15 mouse cellular contexts compared by ENCODE assay signal in genomic region chr8:85780091-85780490, GRCm38 (mm10).
A peak's percentile ranks its signal among the peaks of the same experiment; 100 is the strongest.
DNase-seq lines count a peak whose midpoint lies in the region; ATAC-seq and TF ChIP-seq lines count a peak whose summit lies in the region.
"Had no signal": no experiment of that assay in that cellular context is flagged by ENCODE, and none has a peak within 500 bp of the region (broad histone marks: within the 10 kb centered on the region; RNA-seq: fewer than 3 reads in every experiment).

No protein-coding gene starts in this region.

- H3K27me3 ChIP-seq in hindbrain, embryonic 11.5 days (ENCODE audit: control insufficient read depth, insufficient read depth, low read length), result no peaks in the 10 kb centered on the region
- H3K27me3 ChIP-seq in hindbrain, embryonic 13.5 days, result no peaks in the 10 kb centered on the region
- H3K27me3 ChIP-seq in cerebellum, adult 2 months (ENCODE audit: control insufficient read depth, insufficient read depth, low read length), result no peaks in the 10 kb centered on the region
- H3K27me3 ChIP-seq: embryonic facial prominence, embryonic 15.5 days; forebrain, embryonic 13.5 days; heart, embryonic 15.5 days; limb, embryonic 15.5 days had no signal

- no peak overlapping the region for H3K27ac ChIP-seq in hindbrain, embryonic 11.5 days (ENCODE audit: low read depth, low read length)
- no peak overlapping the region for H3K27ac ChIP-seq in hindbrain, embryonic 13.5 days
- no peak overlapping the region for H3K27ac ChIP-seq in cerebellum, adult 2 months (ENCODE audit: insufficient read depth, low read length)
- H3K27ac ChIP-seq: embryonic facial prominence, embryonic 15.5 days; forebrain, embryonic 13.5 days; heart, embryonic 15.5 days; limb, embryonic 15.5 days had no signal

- TF ChIP-seq POLR2A in cerebellum, adult 2 months (IDR thresholded peaks at IDR 0.05; ENCODE audit: borderline replicate concordance, insufficient read depth, low read length), result no peak

- no peak overlapping the region for H3K9ac ChIP-seq in hindbrain, embryonic 11.5 days (ENCODE audit: low read depth, low read length)
- no peak overlapping the region for H3K9ac ChIP-seq in hindbrain, embryonic 13.5 days
- H3K9ac ChIP-seq: embryonic facial prominence, embryonic 15.5 days; forebrain, embryonic 13.5 days; heart, embryonic 15.5 days; limb, embryonic 15.5 days had no signal

- peak; percentile 4 for DNase-seq in hindbrain, embryonic 11.5 days (ENCODE audit: low spot score)
- peak; percentile 34 to 66 for DNase-seq in cerebellum, adult 2 months
- DNase-seq in cerebellum, postnatal 25 days, result peak; percentile 43 to 76
- DNase-seq in retina, embryonic 14.5 days (ENCODE audit: low spot score), result peak; percentile 90
- DNase-seq: heart, adult 11 months; kidney, adult 9 months; lung, postnatal 10 days; right cerebral cortex, postnatal 4 days had no signal

- H3K4me3 ChIP-seq in hindbrain, embryonic 11.5 days (ENCODE audit: low read depth, low read length), result no peak overlapping the region
- H3K4me3 ChIP-seq in hindbrain, embryonic 13.5 days, result no peak overlapping the region
- H3K4me3 ChIP-seq in cerebellum, adult 2 months (replicated peaks; ENCODE audit: insufficient read depth, low read depth, low read length), result no peak overlapping the region
- H3K4me3 ChIP-seq: embryonic facial prominence, embryonic 15.5 days; forebrain, embryonic 13.5 days; heart, embryonic 15.5 days; limb, embryonic 15.5 days had no signal

- 87% methylated on average over 3 of the region's 3 CpGs for WGBS in hindbrain, embryonic 11.5 days
- 74% methylated on average over 3 of the region's 3 CpGs for WGBS in hindbrain, embryonic 13.5 days
- WGBS in cerebellum, adult 2 months, result 45% methylated on average over 3 of the region's 3 CpGs

- H3K36me3 ChIP-seq in hindbrain, embryonic 11.5 days (ENCODE audit: control insufficient read depth, insufficient read depth, low read length), result no peaks in the 10 kb centered on the region
- 0 out of 2 replicates have a peak, but pooled peaks cover 9% of the 10 kb centered on the region for H3K36me3 ChIP-seq in hindbrain, embryonic 13.5 days
- H3K36me3 ChIP-seq: embryonic facial prominence, embryonic 15.5 days; heart, embryonic 15.5 days had no signal

- H3K4me1 ChIP-seq in hindbrain, embryonic 11.5 days (replicated peaks; ENCODE audit: control insufficient read depth, insufficient read depth, low read length), result no peaks in the 10 kb centered on the region
- no peaks in the 10 kb centered on the region for H3K4me1 ChIP-seq in hindbrain, embryonic 13.5 days (replicated peaks)
- no peaks in the 10 kb centered on the region for H3K4me1 ChIP-seq in cerebellum, adult 2 months (ENCODE audit: control insufficient read depth, insufficient read depth, low read length)
- H3K4me1 ChIP-seq: embryonic facial prominence, embryonic 15.5 days; heart, embryonic 15.5 days; limb, embryonic 15.5 days had no signal

- no peaks in the 10 kb centered on the region for H3K9me3 ChIP-seq in hindbrain, embryonic 11.5 days (ENCODE audit: control insufficient read depth, low read length)
- no peaks in the 10 kb centered on the region for H3K9me3 ChIP-seq in hindbrain, embryonic 13.5 days
- H3K9me3 ChIP-seq: embryonic facial prominence, embryonic 15.5 days; forebrain, embryonic 13.5 days; heart, embryonic 15.5 days; limb, embryonic 15.5 days had no signal

- no peak for ATAC-seq in hindbrain, embryonic 11.5 days (ENCODE audit: low FRiP score)
- no peak for ATAC-seq in hindbrain, embryonic 13.5 days (ENCODE audit: low FRiP score)
- ATAC-seq in activated CD4-positive, CD25-positive, alpha-beta regulatory T cell, adult 4 months, result no peak
- ATAC-seq in megakaryocyte, adult 5-6 weeks (ENCODE audit: poor library complexity, severe bottlenecking), result no peak
- ATAC-seq: forebrain, embryonic 13.5 days had no signal

- no peak overlapping the region for H3K4me2 ChIP-seq in hindbrain, embryonic 11.5 days (replicated peaks; ENCODE audit: low read depth, low read length)
- H3K4me2 ChIP-seq in hindbrain, embryonic 13.5 days, result no peak overlapping the region
- H3K4me2 ChIP-seq: embryonic facial prominence, embryonic 15.5 days; forebrain, embryonic 13.5 days; heart, embryonic 15.5 days; limb, embryonic 15.5 days had no signal

- TF ChIP-seq CTCF in cerebellum, adult 2 months (IDR thresholded peaks at IDR 0.05; ENCODE audit: borderline replicate concordance, insufficient read depth, low read depth, low read length), result no peak

Comparison
In these comparisons a context has a peak if more than half of its experiments do, and no peak if none do; other contexts are left out.
1. DNase-seq: peak in every context shown above with its lines; median percentile 90 in retina, embryonic 14.5 days; 60 in cerebellum, postnatal 25 days; 50 in cerebellum, adult 2 months; 4 in hindbrain, embryonic 11.5 days.